Mouse (Mus musculus) hindbrain, embryonic 15.5 days (tissue): ENCODE data around the gene Zranb3. TPM values are rescaled to one million over a fixed set of nuclear protein-coding genes. Genes with fewer than 3 reads are reported as not detected.
"Not testable (repeated sequence)": the region's sequence is repeated elsewhere in the genome, so short reads cannot be mapped to it uniquely, and the experiment has no call there.

Experiments
- ATAC-seq: fragments of 200-750 bp; cut with Nextera tagmentation; 2 replicates; pipeline ENCODE4 v1.8.0; 2017; ENCODE audit warnings: low read depth, moderate number of reproducible peaks, moderate TSS enrichment; ENCODE audit not compliant: low FRiP score
- H3K27ac ChIP-seq: fragments of 300-500 bp; sonication (generic); replicated peaks from 2 replicates; pipeline ENCODE4 v1.5.1; 2015; ENCODE audit warnings: mild to moderate bottlenecking, inconsistent platforms
- H3K27me3 ChIP-seq: fragments of 300-500 bp; sonication (generic); 2 replicates; pipeline ENCODE4 v1.6.1; 2015; ENCODE audit warnings: control low read depth, inconsistent platforms
- H3K36me3 ChIP-seq: fragments of 300-500 bp; sonication (generic); 2 replicates; pipeline ENCODE4 v1.6.1; 2015; ENCODE audit warnings: control low read depth, inconsistent platforms
- H3K4me1 ChIP-seq: fragments of 300-500 bp; sonication (generic); replicated peaks from 2 replicates; pipeline ENCODE4 v1.6.1; 2015; ENCODE audit warnings: control low read depth, inconsistent platforms
- H3K4me2 ChIP-seq: fragments of 300-500 bp; sonication (generic); 2 replicates; pipeline ENCODE4 v1.6.1; 2015; ENCODE audit warnings: moderate library complexity, mild to moderate bottlenecking, inconsistent platforms
- H3K4me3 ChIP-seq: fragments of 300-500 bp; sonication (generic); 2 replicates; pipeline ENCODE4 v1.5.1; 2015; ENCODE audit warnings: mild to moderate bottlenecking, inconsistent platforms
- H3K9ac ChIP-seq: fragments of 300-500 bp; sonication (generic); 2 replicates; pipeline ENCODE4 v1.6.1; 2015; ENCODE audit warnings: inconsistent platforms
- H3K9me3 ChIP-seq: fragments of 300-500 bp; sonication (generic); 2 replicates; pipeline ENCODE4 v1.6.1; 2016; ENCODE audit warnings: control low read depth, inconsistent platforms
- WGBS: fragments of 180-500 bp; shearing (Covaris S2); methylation state at CpG from one replicate; pipeline ENCODE4 v1.1.7; 2015; 5-methylcytosine and 5-hydroxymethylcytosine counted together
- polyA plus RNA-seq: library from polyadenylated mRNA; unstranded; fragments of >200 nt; fragmentation: Nextera tagmentation; extraction: Ambion mirVana; gene quantifications from 2 replicates; pipeline ENCODE4 v1.2.1, GENCODE M21; 2015

Gene Zranb3
- 3.6 and 4.4 TPM in 2 replicates for polyA plus RNA-seq

DNA sequence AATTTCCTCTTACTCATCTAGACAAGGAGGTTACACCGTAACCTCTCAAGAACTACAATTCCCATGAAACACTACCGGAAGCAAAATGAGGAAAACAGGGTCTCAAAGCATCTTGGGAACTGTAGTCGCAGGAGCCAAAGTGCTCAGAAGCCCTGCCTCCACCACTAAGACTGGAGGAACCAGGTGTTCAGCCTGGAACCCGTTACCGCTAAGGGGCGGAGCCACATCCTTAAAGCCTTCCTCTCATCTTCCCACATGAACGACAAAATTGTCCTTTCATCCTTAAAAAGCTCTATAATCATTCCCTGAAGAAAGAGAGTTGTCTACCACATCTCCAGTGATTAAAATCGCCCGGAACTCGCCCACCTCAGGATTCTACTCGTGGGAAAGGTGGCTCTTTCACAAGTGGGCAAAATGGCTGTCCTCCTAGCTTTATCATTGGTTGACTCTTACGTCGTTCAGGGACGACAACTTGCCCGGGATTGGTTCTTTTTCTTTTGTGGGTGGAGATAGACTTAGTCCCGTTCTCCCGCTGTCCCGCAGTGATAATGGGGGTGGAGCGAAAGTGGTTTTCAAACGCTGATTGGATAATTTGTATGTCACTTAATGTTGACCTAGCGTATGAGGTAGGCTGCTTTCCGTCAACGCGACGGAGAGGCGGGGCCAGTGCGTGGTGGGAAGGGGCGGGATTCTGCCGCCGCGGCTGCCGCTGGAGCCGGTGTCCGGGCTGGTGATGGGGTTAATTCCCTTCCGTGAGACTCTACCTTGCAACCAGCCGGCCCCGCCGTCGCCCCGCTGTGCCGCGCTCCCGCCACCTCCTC, at the start of gene Zranb3, which contains the start of gene R3hdm1:
Gene Zranb3 (minus strand): TSS at position 407 of the 821 bp plus-strand sequence.
Gene R3hdm1 (plus strand): TSS at position 661 of the 821 bp plus-strand sequence.
- ATAC-seq: peak; percentile 98
- H3K4me3 ChIP-seq: peak within 1 kb of the TSS; percentile 90
- H3K9me3 ChIP-seq: no peaks in the 10 kb centered on the region
- no peaks in the 10 kb centered on the region for H3K36me3 ChIP-seq
- peaks cover 20% of the 10 kb centered on the region for H3K4me1 ChIP-seq
- peak within 1 kb of the TSS; percentile 73 for H3K4me2 ChIP-seq
- no peaks in the 10 kb centered on the region for H3K27me3 ChIP-seq
- WGBS: under 1% methylated on average over 39 of the region's 43 CpGs
- peak within 1 kb of the TSS; percentile 88 for H3K9ac ChIP-seq
- H3K27ac ChIP-seq: peak within 1 kb of the TSS; percentile 96

DNA sequence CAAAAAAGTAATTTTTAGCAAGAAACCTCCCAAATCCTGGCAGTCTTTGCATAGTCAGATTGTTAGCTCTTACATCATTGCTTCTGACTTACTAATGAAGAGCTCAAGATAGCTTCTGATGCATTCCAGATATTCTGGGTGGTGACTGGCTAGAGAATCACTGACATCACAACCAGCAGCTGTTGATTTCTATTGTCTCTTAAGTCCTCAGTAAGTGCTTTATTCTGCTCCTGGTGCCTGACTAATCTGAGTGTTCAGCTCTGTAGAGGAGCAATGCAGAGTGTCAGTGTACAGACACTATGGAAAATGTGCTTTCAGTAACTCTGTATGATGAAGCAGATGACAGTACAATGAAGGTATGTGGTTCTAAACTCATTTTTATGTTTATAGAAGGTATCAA, 38.9 kb upstream of the Zranb3 start:
- H3K27ac ChIP-seq: no peak overlapping the region
- H3K9ac ChIP-seq: no peak overlapping the region
- H3K36me3 ChIP-seq: no peaks in the 10 kb centered on the region
- ATAC-seq: no peak
- H3K4me3 ChIP-seq: no peak overlapping the region
- no peaks in the 10 kb centered on the region for H3K9me3 ChIP-seq
- no peak overlapping the region for H3K4me2 ChIP-seq
- no peaks in the 10 kb centered on the region for H3K4me1 ChIP-seq
- no peaks in the 10 kb centered on the region for H3K27me3 ChIP-seq

DNA sequence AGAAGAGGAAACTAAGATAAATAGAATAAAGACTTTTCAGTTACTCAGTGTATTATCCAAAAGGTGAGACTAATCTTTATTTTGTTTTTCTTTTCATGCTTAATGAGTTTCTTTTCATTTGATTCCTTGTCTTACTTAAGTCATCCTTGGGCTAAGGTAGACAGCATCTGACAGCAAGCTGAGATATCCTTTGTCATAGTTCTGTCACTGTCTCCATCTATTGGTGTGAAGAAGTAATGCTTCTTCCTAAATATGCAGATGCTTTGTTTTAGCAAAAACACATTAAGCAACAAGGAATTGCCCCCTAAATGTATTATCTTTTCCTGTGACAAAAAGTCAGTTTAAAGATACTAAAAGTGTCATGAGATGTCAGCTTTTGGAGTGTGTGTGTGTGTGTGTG, 38.2 kb upstream of the Zranb3 start:
- H3K9me3 ChIP-seq: no peaks in the 10 kb centered on the region
- H3K36me3 ChIP-seq: no peaks in the 10 kb centered on the region
- H3K4me2 ChIP-seq: no peak overlapping the region
- no peaks in the 10 kb centered on the region for H3K4me1 ChIP-seq
- no peak overlapping the region for H3K9ac ChIP-seq
- H3K27ac ChIP-seq: no peak overlapping the region
- H3K4me3 ChIP-seq: no peak overlapping the region
- H3K27me3 ChIP-seq: no peaks in the 10 kb centered on the region
- no peak for ATAC-seq

DNA sequence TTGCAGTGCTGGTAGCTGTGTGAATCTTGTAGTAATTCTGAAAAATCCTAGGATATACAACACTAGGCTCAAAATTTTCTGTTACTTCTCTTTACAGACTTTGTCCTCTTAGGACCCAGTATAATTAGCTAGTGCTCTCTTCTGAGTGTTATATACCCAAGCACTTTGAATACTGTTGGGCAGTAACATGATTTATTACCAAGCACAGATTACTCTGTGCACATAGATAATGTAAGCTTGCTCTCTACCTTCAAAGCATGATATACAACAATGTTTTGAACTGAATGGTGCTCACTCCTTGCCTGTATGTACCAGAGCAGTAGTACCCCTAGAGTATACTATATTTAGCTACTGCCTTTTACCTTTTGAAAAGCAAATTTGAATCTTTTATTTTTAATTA, 33.4 kb upstream of the Zranb3 start:
- H3K4me1 ChIP-seq, H3K36me3 ChIP-seq, ATAC-seq, H3K9me3 ChIP-seq, H3K4me2 ChIP-seq, H3K9ac ChIP-seq, H3K27ac ChIP-seq, H3K4me3 ChIP-seq, H3K27me3 ChIP-seq: not testable (repeated sequence)

DNA sequence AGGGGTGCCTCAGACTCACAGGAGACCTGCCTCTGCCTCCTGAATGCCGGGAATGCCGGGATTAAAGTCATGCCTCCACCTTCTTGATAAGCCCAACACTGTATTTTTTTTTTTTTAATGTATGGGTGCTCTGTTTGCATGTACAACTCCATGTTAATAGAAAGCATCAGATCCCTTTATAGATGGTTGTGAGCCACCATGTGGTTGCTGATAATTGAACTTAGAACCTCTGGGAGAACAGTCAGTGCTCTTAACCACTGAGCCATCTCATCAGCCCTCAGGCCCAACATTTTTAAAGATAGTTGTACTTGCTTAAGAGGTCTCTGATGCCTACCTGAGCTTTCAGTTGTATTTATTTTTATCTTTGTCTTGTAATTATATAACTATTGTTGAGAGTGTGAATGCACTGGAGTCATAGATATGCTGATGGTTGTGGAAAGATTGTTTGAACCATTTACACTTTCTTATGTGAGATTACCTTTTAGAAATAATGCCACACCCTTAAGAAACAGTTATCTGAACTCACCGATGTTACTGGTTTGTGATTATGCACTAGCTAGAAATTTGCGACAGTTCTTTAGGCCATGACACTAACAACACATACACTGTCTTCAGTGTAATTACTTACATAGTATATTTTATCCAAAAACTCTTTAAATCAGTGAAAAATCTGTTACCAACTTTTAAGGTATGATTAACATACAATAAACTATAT, 18.2 kb upstream of the Zranb3 start:
- 99% methylated on average over 4 of the region's 4 CpGs for WGBS
- Histone ChIP-seq H3K36me3 (no peaks in the 10 kb centered on the region), H3K9me3 (no peaks in the 10 kb centered on the region), H3K4me3 (no peak overlapping the region), H3K4me1 (no peaks in the 10 kb centered on the region), H3K27me3 (no peaks in the 10 kb centered on the region), H3K27ac (no peak overlapping the region), H3K4me2 (no peak overlapping the region), H3K9ac (no peak overlapping the region)
- ATAC-seq: no peak

DNA sequence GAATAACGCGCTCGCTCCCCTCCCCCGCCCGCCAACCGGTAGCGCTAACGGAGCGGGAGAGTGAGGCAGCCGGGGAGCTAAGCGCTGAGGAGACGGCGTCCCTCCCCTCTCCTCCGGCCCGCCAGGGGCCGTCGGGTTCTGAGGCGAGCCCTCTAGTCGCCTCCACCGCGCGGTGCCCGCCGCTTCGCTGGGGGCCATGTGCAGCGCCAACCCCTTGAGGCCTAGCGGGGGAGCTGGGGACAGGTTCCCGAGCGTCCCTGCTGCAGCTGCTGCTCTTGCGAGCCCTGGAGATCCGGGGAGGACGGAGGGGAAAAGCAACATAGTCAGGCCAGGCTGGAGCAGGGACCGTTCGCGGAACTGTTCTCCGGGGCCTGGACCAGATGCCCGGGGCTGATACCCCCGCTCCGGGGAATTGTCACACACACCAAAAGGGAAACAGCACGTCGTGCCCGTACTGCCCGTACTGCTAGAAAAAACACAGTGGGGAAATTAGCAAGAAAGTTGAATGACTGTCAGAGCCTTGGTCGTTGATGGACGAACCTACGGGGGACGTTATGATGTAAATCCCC, 757 bp upstream of the Zranb3 start:
- Histone ChIP-seq H3K27me3 (no peaks in the 10 kb centered on the region), H3K9me3 (no peaks in the 10 kb centered on the region), H3K4me2 (peak overlapping the region; percentile 58), H3K9ac (peak overlapping the region; percentile 88), H3K4me3 (peak overlapping the region; percentile 90), H3K4me1 (peaks cover 20% of the 10 kb centered on the region), H3K27ac (peak overlapping the region; percentile 92), H3K36me3 (no peaks in the 10 kb centered on the region)
- WGBS: under 1% methylated on average over 25 of the region's 47 CpGs
- peak; percentile 71 for ATAC-seq

DNA sequence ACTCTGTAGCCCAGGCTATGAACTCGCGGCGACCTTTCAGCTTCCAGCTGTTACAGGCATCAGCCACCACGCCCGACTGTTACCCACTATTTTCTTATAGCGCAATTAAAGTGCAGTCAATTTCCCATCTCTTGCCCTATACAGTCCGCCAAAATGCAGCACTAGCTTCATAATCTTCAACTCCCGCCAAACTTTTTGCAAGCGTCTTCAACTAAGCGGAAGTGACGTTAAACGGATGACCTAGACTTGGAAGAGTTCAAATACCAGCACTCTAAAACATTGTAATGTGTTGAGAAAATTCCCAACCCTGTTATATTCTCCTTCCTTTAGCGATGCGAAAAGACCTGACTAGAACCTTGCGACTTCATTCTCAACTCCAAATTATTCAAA, 601 bp downstream of the Zranb3 start:
- Histone ChIP-seq H3K4me3 (peak overlapping the region; percentile 90), H3K27me3 (no peaks in the 10 kb centered on the region), H3K4me2 (peak overlapping the region; percentile 73), H3K27ac (peak overlapping the region; percentile 96), H3K4me1 (peaks cover 20% of the 10 kb centered on the region), H3K9ac (no peak overlapping the region; the same call in 1 of the 2 replicates), H3K36me3 (no peaks in the 10 kb centered on the region), H3K9me3 (no peaks in the 10 kb centered on the region)
- peak; percentile 27 for ATAC-seq
- under 1% methylated on average over 15 of the region's 15 CpGs for WGBS

DNA sequence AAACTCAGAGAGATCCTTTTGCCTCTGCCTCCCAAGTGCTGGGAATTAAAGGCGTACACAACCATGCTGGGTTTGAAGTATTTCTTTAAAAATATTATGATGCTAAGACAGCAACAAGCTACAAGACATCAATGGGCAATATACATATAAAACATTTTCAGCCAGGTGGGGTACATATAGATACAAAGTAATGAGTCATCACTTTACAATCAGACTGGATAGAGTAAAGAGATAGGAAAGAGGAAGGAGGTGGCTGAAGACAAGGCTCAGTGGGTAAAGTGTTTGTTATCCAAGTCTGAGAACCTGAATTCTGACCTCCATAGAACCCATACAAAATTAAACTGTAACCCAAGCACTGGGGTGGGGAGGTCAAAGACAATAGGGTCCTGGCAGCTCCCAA, 4.5 kb downstream of the Zranb3 start:
- Histone ChIP-seq H3K4me3 (no peak overlapping the region), H3K4me2 (no peak overlapping the region), H3K4me1 (peaks cover 4% of the 10 kb centered on the region; the same call in 1 of the 2 replicates), H3K27me3 (no peaks in the 10 kb centered on the region), H3K27ac (no peak overlapping the region), H3K9ac (no peak overlapping the region), H3K9me3 (no peaks in the 10 kb centered on the region), H3K36me3 (no peaks in the 10 kb centered on the region)
- no peak for ATAC-seq
- WGBS: 98% methylated on average over 1 of the region's 1 CpGs

DNA sequence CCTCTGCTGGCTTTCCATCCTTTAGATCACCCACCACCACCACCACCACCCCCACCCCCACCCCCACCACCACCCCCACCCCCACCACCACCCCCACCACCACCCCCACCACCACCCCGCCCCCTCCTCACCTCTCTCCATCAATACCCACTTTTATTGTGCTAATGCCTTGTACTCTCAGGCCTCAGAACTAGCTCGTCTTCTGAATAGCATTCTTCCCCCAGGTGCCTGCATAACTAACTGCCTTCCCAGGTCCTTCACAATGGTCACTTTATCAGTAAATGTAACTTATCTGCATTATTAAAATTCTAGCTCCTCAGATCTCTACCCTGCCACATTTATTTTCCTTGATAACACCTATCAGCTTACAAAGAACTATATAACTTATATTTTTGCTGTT, 8.2 kb downstream of the Zranb3 start:
- H3K9ac ChIP-seq: no peak overlapping the region
- H3K27me3 ChIP-seq: no peaks in the 10 kb centered on the region
- no peak overlapping the region for H3K4me2 ChIP-seq
- H3K27ac ChIP-seq: no peak overlapping the region
- H3K9me3 ChIP-seq: no peaks in the 10 kb centered on the region
- 55% methylated on average over 2 of the region's 2 CpGs for WGBS
- no peak for ATAC-seq
- H3K4me3 ChIP-seq: no peak overlapping the region
- no peaks in the 10 kb centered on the region for H3K36me3 ChIP-seq
- no peaks in the 10 kb centered on the region for H3K4me1 ChIP-seq

DNA sequence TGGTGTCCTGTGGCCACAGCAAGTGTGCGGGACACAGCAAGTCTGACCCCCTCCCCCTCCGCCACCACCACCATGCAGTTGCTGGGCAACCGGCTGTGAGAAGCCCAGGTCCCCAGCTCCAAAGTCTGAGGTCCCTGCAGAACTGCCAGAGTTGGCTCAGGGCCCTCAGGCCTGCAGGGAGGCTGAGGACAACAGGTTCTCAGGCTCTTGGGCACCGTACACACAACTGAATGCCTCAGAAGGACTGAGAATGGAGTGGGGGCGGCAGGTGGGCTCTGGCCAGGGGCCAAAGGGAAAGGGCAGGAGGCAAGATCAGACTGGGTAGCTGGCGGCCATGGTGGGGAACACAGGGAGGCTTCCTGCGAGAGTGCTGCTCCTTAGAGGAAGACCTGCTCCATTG, 20.0 kb downstream of the Zranb3 start:
- Histone ChIP-seq H3K9ac (no peak overlapping the region), H3K27me3 (no peaks in the 10 kb centered on the region), H3K9me3 (no peaks in the 10 kb centered on the region), H3K4me1 (no peaks in the 10 kb centered on the region), H3K4me3 (no peak overlapping the region), H3K36me3 (no peaks in the 10 kb centered on the region), H3K4me2 (no peak overlapping the region), H3K27ac (no peak overlapping the region)
- 60% methylated on average over 7 of the region's 7 CpGs for WGBS
- ATAC-seq: peak; percentile 59; the same call in 1 of the 2 replicates

DNA sequence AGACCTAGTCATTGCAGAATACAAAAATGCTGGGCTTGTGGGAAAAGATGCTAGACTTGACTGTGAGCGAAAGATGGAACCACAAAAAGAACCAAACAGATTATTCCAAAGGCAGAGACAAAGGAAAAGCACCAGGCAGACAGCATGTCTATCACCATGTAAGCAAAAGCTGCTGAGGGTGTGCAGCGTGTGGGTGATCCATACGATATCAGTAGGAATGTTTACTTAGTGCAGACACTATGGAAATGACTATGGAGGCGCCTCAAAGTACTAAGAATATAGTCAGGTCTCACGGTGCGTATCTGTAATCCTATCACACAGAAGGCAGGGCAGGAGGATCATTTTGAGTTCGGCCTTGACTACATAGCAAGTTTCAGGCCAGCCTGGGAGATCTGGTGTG, 21.0 kb downstream of the Zranb3 start:
- H3K27me3 ChIP-seq: no peaks in the 10 kb centered on the region
- no peak overlapping the region for H3K9ac ChIP-seq
- H3K4me2 ChIP-seq: no peak overlapping the region
- WGBS: 91% methylated on average over 7 of the region's 7 CpGs
- H3K36me3 ChIP-seq: no peaks in the 10 kb centered on the region
- no peaks in the 10 kb centered on the region for H3K9me3 ChIP-seq
- no peaks in the 10 kb centered on the region for H3K4me1 ChIP-seq
- no peak overlapping the region for H3K27ac ChIP-seq
- no peak for ATAC-seq
- no peak overlapping the region for H3K4me3 ChIP-seq
